In genomic region chr11:62931141-62931540, GRCm38 (mm10) we compare ENCODE assay signal across 27 mouse cellular contexts. TPM values are rescaled to one million over a fixed set of nuclear protein-coding genes. Genes with fewer than 3 reads are reported as not detected.
"Had no signal": no experiment of that assay in that cellular context is flagged by ENCODE, and none has a peak within 500 bp of the region (broad histone marks: within the 10 kb centered on the region; RNA-seq: fewer than 3 reads in every experiment).

No protein-coding gene starts in this region.

- ATAC-seq: liver, postnatal 0 days had no signal

- H3K9ac ChIP-seq: kidney, embryonic 15.5 days; limb, embryonic 13.5 days; liver, embryonic 14.5 days; liver, postnatal 0 days; lung, embryonic 15.5 days; stomach, embryonic 15.5 days had no signal

- H3K4me3 ChIP-seq: kidney, embryonic 15.5 days; limb, embryonic 10.5 days; limb, embryonic 13.5 days; lung, embryonic 15.5 days; stomach, embryonic 15.5 days had no signal

- H3K27me3 ChIP-seq: kidney, embryonic 15.5 days; limb, embryonic 13.5 days; lung, embryonic 15.5 days; stomach, embryonic 15.5 days had no signal

- H3K9me3 ChIP-seq: kidney, embryonic 15.5 days; limb, embryonic 10.5 days; lung, embryonic 15.5 days; stomach, embryonic 15.5 days had no signal

- H3K4me1 ChIP-seq: stomach, embryonic 15.5 days had no signal

- H3K27ac ChIP-seq: kidney, embryonic 15.5 days; limb, embryonic 10.5 days; limb, embryonic 13.5 days; liver, embryonic 14.5 days; lung, embryonic 15.5 days; stomach, embryonic 15.5 days had no signal

- DNase-seq: kidney, adult 11 months; kidney, postnatal 10 days; kidney, postnatal 4 days; liver, postnatal 0 days; lung, postnatal 4 days; midbrain, embryonic 14.5 days; right cerebral cortex, postnatal 14 days; right cerebral cortex, postnatal 4 days; spleen, adult 18-20 months; thymus, postnatal 25 days had no signal

- H3K36me3 ChIP-seq: kidney, embryonic 15.5 days; limb, embryonic 10.5 days; limb, embryonic 13.5 days; lung, embryonic 15.5 days; stomach, embryonic 15.5 days had no signal

- H3K4me2 ChIP-seq: kidney, embryonic 15.5 days; limb, embryonic 13.5 days; liver, embryonic 11.5 days; lung, embryonic 15.5 days; midbrain, embryonic 11.5 days; stomach, embryonic 15.5 days had no signal

RNA-seq across cellular contexts. Expression of gene Cdrt4, which starts 19.9 kb away (rescaled TPM):
- total RNA-seq: layer of hippocampus, adult 18-20 months; left cerebral cortex, adult 18-20 months; left cerebral cortex, postnatal 25 days; megakaryocyte progenitor cell, adult 5-6 weeks; megakaryocyte-erythroid progenitor cell, adult 5-6 weeks; midbrain, postnatal 0 days had no signal
- polyA plus RNA-seq: kidney, embryonic 15.5 days; limb, embryonic 10.5 days; liver, embryonic 11.5 days; liver, embryonic 14.5 days; liver, postnatal 0 days; midbrain, embryonic 11.5 days; midbrain, embryonic 14.5 days; midbrain, postnatal 0 days; neural tube, embryonic 11.5 days; neural tube, embryonic 14.5 days; thymus, postnatal 0 days had no signal
